Mouse (Mus musculus) testis, adult 2 months (tissue): Measurements from ENCODE around the gene Pm20d2. TPM values are rescaled to one million over a fixed set of nuclear protein-coding genes. Genes with fewer than 3 reads are reported as not detected.

Experiments used
- H3K27ac ChIP-seq: fragments of 200-500 bp; 2 replicates; pipeline ENCODE4 v1.5.1; 2012; ENCODE audit warnings: low read depth, low read length; ENCODE audit not compliant: control insufficient read depth, insufficient read depth
- H3K27me3 ChIP-seq: fragments of 200-500 bp; 2 replicates; pipeline ENCODE4 v1.6.1; 2012; ENCODE audit warnings: mild to moderate bottlenecking, low read length, moderate library complexity; ENCODE audit not compliant: control insufficient read depth, insufficient read depth
- H3K36me3 ChIP-seq: fragments of 200-500 bp; 2 replicates; pipeline ENCODE4 v1.6.1; 2012; ENCODE audit warnings: mild to moderate bottlenecking, low read length; ENCODE audit not compliant: control insufficient read depth, insufficient read depth
- H3K4me1 ChIP-seq: fragments of 200-500 bp; 2 replicates; pipeline ENCODE4 v1.6.1; 2012; ENCODE audit warnings: low read length; ENCODE audit not compliant: control insufficient read depth, insufficient read depth
- H3K4me3 ChIP-seq: fragments of 200-500 bp; 2 replicates; pipeline ENCODE4 v1.5.1; 2012; ENCODE audit warnings: low read depth, mild to moderate bottlenecking, low read length, moderate library complexity, mixed read lengths; ENCODE audit not compliant: control insufficient read depth
- CTCF ChIP-seq: fragments of 200-500 bp; IDR thresholded peaks from 2 replicates; pipeline ENCODE4 v1.5.1; 2012; ENCODE audit warnings: low read depth, mild to moderate bottlenecking, inconsistent platforms, low read length, moderate library complexity; ENCODE audit not compliant: control insufficient read depth, insufficient read depth, insufficient replicate concordance
- POLR2A ChIP-seq: fragments of 200-500 bp; IDR thresholded peaks from 2 replicates; pipeline ENCODE4 v1.6.1; 2012; ENCODE audit warnings: low read depth, mild to moderate bottlenecking, inconsistent platforms, low read length, moderate library complexity; ENCODE audit not compliant: control insufficient read depth
- polyA plus RNA-seq: library from polyadenylated mRNA; depleted of rRNA; stranded (reverse); fragments of >200 nt; gene quantifications from 2 replicates; pipeline ENCODE4 v1.2.3, GENCODE M21; 2012; rRNA removed

The Pm20d2 gene
- 1.2 and 1.4 TPM in 2 replicates for polyA plus RNA-seq

- Histone ChIP-seq H3K36me3 (no peaks in the 10 kb centered on the region), H3K27me3 (no peaks in the 10 kb centered on the region), H3K4me1 (peaks cover 6% of the 10 kb centered on the region), H3K27ac (peak within 1 kb of the TSS; percentile 58), H3K4me3 (peak within 1 kb of the TSS; percentile 71)
- no peak for TF ChIP-seq POLR2A
- TF ChIP-seq CTCF, result no peak
Observed at GRCm38 (mm10) chr4:33189735-33190036, at the start of gene Pm20d2. Gene Pm20d2, minus strand, starts transcription at chr4:33189737.

- TF ChIP-seq POLR2A (no peak), CTCF (no peak)
- no peak overlapping the region for H3K27ac ChIP-seq
- H3K4me3 ChIP-seq, result no peak overlapping the region
- no peaks in the 10 kb centered on the region for H3K36me3 ChIP-seq
- no peaks in the 10 kb centered on the region for H3K27me3 ChIP-seq
- H3K4me1 ChIP-seq, result no peaks in the 10 kb centered on the region
Observed at GRCm38 (mm10) chr4:33230881-33231280, 41.3 kb upstream of the Pm20d2 start.

- Histone ChIP-seq H3K4me3 (no peak overlapping the region), H3K27me3 (no peaks in the 10 kb centered on the region), H3K36me3 (no peaks in the 10 kb centered on the region), H3K4me1 (no peaks in the 10 kb centered on the region), H3K27ac (no peak overlapping the region)
- TF ChIP-seq POLR2A (no peak), CTCF (no peak)
Observed at GRCm38 (mm10) chr4:33229639-33230038, 40.1 kb upstream of the Pm20d2 start.

- TF ChIP-seq CTCF (no peak), POLR2A (no peak)
- Histone ChIP-seq H3K27me3 (no peaks in the 10 kb centered on the region), H3K4me1 (no peaks in the 10 kb centered on the region), H3K4me3 (no peak overlapping the region), H3K36me3 (no peaks in the 10 kb centered on the region), H3K27ac (no peak overlapping the region)
Observed at GRCm38 (mm10) chr4:33227164-33227563, 37.6 kb upstream of the Pm20d2 start.

GRCm38 (mm10) chr4:33224003-33224675 lies 34.6 kb upstream of the Pm20d2 start:
- no peak overlapping the region for H3K4me3 ChIP-seq
- no peak overlapping the region for H3K27ac ChIP-seq
- TF ChIP-seq POLR2A, result no peak
- TF ChIP-seq CTCF, result no peak
- no peaks in the 10 kb centered on the region for H3K4me1 ChIP-seq
- no peaks in the 10 kb centered on the region for H3K27me3 ChIP-seq
- no peaks in the 10 kb centered on the region for H3K36me3 ChIP-seq

- H3K4me1 ChIP-seq, result no peaks in the 10 kb centered on the region
- H3K36me3 ChIP-seq, result no peaks in the 10 kb centered on the region
- TF ChIP-seq POLR2A (no peak), CTCF (no peak)
- no peak overlapping the region for H3K4me3 ChIP-seq
- H3K27ac ChIP-seq, result no peak overlapping the region
- no peaks in the 10 kb centered on the region for H3K27me3 ChIP-seq
Observed at GRCm38 (mm10) chr4:33221847-33222246, 32.3 kb upstream of the Pm20d2 start.

GRCm38 (mm10) chr4:33208881-33209841 lies 19.6 kb upstream of the Pm20d2 start, which contains the start of gene Srsf12:
Gene Srsf12, plus strand, starts transcription at chr4:33208991.
- TF ChIP-seq POLR2A, result no peak
- TF ChIP-seq CTCF, result no peak
- H3K4me1 ChIP-seq, result peaks cover 11% of the 10 kb centered on the region
- no peaks in the 10 kb centered on the region for H3K36me3 ChIP-seq
- H3K27me3 ChIP-seq, result no peaks in the 10 kb centered on the region
- H3K4me3 ChIP-seq, result peak within 1 kb of the TSS; percentile 72
- no peak within 1 kb of the TSS for H3K27ac ChIP-seq
